Mouse (Mus musculus) neutrophil, adult 5-6 weeks (primary cell): ENCODE measurements around the gene Slc9a3. TPM values are rescaled to one million over a fixed set of nuclear protein-coding genes. Genes with fewer than 3 reads are reported as not detected.

Source experiments
- ATAC-seq: fragments of 151-379, 151-347 bp; 2 replicates; pipeline ENCODE4 v1.8.0; 2017; ENCODE audit warnings: mild to moderate bottlenecking, moderate TSS enrichment; ENCODE audit not compliant: insufficient number of reproducible peaks, poor library complexity, low FRiP score, severe bottlenecking; ENCODE audit errors: extremely low read depth
- total RNA-seq: library from RNA; stranded (forward); fragments of 200-1000 nt; gene quantifications from 2 replicates; pipeline ENCODE4 v1.2.3, GENCODE M21; 2017

The Slc9a3 gene
- total RNA-seq = not detected in 2 replicates

DNA sequence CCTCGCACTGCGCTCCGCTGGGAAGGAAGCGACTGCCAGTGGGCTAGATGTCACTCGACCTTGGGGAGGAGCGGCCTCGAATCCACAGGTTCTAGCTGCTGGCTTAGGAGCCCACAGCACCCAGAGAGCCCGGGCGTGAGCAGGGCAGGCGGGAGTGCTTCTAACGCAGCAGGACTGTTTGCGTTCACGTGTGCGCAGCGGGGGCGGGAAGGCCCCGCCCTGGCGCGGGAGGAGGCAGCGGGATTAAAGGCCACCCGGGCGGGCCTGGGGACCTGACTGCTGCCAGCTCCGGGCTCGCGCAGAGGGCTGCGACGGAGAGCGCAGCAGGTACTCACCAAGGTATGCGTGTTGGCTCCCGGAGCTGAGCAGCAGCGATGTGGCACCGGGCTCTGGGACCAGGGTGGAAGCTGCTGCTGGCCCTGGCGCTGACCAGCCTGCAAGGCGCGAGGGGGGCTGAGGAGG is at the start of gene Slc9a3:
Slc9a3 (plus strand) TSS at position 317 of the 462 bp plus-strand sequence.
- no peak for ATAC-seq

DNA sequence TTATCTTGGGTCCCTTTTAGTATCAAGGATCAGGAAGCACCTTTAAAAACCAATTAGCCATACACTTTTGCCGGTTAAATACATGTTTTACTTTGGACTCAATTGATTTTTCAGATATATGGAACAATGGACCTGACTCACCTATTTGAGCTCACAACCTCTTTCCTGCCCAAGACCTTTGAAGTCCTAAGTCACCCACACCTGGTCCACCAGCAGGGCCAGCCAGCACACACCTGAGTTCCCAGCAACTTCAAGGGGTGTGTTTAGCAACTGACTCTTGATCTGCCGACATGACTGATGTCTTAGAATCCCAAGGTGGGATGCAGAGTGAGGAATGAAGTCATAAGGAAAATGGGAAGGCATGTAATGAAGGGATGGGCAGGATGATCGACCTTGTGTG is 49.5 kb upstream of the Slc9a3 start:
- no peak for ATAC-seq

DNA sequence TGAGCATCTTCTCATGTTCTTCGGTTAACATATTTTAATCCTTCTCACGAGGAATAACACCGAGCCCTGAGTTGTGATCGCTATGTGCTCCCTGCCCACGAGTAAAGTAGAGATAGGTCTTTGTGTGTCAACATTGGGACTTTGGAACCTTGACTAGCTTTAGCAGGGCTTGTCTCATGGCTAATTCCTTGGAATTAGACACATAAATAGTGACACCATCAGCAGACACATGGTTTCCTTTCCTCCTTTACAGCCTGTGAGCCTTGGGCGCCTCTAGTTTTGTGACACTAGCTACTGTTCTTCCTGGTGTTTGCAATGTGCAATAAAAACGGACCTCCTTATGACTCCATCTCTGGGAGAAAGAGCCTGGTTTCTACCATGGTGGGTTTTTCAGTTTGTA is 47.9 kb upstream of the Slc9a3 start:
- no peak for ATAC-seq

DNA sequence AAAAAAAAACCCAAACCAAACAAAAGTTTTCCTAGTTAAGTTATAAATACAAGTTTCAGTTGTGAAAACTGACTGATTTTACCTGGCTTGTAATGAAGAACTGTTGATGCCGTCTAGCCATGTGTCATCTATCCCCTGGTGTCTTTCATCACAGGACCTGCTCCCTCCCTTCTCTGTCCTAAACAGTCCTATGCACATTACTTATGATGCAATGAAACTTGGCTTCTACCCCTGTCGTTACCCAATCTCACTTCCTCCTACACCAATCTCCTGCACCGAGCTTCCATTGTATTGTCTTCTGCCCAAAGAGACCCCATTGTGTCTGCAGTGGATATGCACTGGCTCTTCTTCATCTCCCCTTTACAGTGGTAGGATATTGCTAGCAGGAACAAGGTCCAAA is 31.0 kb upstream of the Slc9a3 start:
- ATAC-seq = no peak

DNA sequence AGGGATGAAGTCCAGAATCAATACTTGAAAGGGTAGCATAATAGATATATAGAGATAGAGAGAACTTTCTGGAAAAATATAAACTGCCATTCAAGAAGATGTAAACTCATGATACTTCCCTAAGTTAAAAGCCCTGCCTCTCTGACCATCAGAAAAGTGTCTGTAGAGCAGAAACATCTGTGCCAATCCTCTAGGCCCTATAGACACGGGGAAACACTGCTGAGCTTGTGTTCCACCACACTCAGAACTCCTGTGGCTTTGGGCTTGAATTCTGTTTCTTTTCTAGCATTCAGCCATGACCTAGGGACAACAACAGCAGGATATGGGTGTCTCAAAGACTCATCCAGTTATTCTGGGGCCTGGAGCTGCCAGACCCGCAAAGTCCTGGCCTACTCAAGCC is 25.3 kb upstream of the Slc9a3 start:
- ATAC-seq = no peak

DNA sequence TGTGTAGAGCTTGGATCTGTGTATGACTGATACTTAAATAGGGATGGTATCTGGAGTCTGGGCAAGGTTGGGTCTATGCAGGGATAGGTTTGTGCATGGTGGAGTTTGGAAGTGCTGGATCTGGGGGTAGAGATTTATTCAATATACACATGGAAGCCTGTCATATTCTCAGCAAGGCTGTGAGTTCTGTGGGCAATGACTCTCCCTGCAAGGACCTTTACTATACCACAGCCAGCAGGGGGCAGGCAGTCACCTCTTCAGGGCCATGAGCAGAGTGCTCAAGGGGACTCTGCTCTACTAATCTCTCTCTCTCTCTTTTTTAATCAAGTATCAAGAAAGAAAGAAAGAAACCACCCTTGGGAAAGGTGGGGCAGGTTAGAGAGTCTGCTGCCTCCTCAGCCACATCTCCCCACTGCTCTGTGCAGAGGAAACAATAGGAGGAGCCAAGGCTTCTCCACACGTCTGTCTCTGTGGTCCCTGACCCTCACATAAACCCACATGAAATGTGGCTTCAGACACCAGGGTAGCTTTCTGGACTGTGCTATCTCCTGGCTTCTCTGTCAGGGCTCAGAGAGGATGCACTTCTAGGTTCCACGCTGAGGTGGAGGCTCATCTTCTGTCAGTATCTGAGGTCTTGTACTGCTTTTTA is 24.4 kb upstream of the Slc9a3 start:
- ATAC-seq = 0 out of 2 replicates have a peak, but pooled peaks have one; percentile 19

DNA sequence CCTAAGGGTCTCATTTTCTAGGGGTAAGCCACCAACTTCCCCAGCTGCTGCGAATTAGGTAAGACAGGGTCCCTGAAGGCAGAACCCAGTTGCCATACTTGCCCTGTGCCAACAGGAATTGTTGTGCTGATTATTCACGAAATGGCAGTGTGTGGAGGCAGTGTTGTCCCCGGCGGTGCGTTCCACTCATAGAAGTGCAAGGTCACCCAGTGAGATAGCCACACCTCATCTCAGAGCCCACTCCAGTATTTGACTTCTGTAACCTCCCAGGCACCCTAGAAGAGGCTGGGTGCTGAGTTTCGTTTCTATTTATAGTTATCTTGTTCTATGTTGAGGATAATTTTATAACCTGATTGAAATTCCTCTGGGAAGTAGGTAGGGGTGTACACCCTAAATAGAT is 22.3 kb upstream of the Slc9a3 start:
- ATAC-seq = no peak

DNA sequence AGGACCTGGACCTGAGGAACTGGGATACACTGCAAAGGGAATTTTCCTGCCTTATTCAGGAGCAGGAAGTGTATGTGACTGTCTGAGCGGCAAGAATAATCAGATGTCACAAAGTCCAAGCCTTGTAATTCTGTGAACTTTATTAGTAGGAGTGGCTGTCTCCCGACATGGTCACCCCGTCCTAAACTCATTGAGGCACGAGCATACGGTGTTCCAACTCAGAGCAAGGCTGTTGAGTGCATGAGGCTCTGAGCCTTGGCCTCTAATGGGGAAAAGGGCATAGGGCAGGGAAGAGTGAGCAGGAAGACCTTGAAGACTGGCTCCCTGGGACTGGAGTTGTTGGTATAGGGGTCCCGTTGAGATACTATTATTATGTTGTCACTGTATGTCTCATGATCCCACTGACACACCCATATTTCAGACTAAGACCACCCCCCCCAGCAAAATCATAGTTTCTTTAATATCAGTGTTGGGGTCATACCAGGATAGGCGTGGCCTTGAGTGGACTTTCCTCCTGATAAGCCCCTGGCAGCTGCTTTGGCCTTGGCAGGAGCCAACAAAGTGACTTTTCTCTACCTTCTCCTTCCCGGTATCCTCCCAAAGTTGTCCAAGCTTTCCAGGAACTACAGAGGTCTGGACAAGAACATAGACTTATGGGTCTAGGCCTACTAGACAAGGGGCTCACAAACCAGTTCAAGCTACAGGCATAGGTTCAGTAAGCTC is 19.0 kb upstream of the Slc9a3 start:
- no peak for ATAC-seq

DNA sequence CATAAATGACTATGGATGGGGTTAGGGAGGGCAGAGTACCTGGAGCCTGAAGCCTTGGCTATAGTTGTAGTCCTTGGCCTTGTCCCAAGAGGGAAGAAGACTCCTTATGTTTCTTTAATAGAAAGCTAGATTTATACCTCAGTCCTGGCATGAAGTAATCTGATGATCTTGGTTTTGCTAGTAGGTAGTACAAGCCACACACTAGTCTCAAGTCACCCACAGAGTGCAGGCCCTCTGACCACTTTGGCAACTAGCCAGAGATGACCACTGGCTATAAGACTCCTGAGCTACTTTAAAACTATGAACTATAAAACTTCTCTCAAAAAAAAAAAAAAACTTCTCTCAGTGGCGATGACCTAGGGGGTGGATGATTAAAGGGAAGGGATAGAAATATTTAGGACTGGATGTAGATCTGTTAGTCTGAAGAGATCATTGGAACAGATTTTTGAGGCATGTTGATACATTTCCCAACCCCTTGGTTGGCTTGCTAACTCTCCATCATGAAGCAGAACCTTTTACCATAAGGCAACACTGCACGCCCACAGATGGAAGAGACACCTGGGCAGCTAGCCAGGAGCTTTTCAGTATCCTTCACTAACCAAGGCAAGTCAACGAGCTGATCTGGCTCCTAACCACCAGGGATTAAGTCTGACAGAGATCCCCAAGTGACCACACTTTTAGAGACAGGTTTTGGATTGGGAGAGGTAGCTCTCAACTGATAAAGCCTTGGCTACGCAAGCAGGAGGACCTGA is 18.2 kb upstream of the Slc9a3 start:
- ATAC-seq = no peak

DNA sequence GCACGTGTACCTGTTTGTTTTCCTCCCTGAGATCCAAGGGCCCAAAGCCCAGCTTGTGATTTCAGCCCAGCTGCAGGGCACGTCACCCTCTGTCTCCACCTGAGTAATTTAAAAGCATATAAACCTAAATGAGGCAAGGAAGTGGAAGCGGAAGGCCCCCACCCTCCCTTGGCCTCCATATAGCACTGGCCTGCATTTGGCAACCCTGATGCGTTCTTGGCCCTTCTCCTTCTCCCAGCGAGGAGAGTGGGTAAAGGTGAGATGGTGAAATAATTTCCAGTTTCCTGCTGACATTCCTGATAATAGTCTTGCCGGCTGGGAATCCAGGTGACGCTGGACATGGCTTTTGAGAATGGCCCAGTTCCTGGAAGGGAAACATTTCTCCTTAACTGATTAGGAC is 16.8 kb upstream of the Slc9a3 start:
- no peak for ATAC-seq

DNA sequence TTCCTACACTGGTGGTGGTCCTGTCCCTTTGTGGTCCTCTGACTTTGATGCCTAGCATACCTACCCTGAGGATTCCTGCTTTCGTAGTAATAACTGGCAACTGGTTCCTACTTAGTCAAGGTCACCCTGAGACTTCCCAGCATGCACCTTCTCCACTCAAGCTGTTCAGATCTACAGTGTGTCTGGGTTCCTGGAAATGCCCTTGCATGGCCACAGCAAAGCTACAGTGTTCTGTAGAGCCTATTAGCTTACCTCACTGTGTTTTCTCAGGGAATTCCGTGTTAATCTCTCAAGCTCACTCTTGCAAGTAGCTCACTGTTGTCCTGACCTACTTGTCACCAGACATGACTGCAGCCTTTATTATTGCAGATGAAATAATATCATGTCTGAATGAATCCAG is 13.8 kb upstream of the Slc9a3 start:
- ATAC-seq = no peak

DNA sequence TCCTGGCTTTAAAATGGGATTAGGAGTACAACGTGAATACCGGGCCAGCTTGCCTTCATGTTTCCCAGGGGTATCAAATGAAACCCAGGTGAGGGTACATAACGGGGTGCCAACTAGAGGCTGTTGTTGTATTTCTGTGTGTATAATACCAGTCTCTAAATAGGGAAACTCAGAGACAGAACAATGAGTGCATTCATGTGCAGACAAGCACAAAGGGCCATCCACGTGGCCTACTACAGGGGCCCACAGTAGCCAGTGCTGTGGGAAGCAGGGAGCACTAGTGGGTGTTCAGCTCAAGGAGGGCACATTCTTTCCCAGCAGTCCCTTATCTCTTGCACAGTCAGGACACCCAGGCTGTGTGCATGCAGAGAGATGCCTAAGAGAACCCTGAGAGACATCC is 8.7 kb upstream of the Slc9a3 start:
- ATAC-seq = no peak

DNA sequence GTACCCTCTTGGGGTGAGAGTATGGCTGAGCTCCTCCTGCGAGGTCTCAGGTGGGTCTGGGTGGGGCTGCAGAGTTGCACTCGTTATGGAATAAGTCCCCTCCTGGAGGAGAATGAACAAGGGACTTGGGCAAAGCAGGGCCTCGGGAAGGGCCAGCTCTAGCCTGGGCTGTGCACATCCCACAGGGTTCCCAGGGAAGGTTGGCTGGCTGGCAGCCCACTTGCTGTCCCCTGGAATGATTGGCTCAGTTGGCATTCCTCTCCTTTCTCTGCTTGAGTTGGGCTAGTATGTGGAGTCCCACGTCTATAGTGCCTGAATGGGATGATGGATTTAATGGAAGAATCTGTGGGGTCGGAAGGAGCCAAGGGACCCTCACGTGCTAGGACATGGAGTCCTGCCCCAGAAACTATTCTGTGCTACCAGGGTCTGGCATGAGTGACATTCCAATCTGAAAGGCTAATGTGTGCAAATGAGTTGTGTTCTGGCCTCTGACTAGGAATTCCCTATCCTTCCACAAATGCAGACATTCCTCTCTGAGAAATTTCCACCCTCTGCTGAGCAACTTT is 7.5 kb upstream of the Slc9a3 start:
- no peak for ATAC-seq

DNA sequence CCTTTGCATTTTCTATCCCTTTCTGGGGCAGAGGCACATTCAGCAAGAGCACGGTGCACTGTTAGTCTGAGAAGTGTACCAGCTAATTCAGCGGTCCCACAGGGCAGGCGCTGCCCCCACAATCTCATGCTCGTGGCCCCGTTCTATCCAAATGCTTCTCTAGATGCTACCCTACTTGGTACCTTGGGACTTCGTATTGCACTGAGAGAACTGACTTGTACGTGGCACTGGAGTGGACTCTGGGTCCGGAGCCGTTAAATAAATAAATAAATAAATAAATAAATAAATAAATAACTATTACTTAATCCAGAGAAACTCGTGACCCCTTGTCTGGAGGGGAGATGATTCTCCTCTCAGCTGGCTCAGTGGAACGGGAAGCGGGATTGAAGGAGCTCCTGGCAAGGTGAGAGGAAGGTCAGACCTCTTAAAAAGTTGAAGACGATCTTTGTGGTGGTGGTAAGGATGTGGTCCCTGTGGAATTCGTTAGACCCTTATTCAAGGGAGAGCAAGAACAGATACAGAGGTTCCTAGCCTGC is 606 bp downstream of the Slc9a3 start:
- ATAC-seq = no peak

DNA sequence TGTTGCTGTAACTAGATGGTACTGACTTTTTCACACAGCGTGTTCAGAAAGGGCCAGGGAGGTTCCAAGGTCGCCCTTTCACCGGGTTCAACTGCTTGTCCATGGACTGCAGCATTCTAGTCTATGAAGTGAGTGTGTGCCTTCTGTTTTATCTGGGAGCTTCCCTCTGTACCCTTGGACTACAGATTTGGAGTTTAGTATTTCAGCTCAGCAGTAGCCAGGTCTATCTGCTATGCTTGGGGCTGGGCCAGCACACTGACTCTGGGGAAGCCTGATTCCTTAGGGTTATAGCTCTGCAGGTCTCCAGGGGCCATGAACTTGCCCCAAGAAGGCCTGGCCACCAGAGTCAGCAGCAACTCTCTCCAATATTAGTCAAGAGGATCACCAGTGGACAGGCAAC is 1.4 kb downstream of the Slc9a3 start:
- no peak for ATAC-seq

DNA sequence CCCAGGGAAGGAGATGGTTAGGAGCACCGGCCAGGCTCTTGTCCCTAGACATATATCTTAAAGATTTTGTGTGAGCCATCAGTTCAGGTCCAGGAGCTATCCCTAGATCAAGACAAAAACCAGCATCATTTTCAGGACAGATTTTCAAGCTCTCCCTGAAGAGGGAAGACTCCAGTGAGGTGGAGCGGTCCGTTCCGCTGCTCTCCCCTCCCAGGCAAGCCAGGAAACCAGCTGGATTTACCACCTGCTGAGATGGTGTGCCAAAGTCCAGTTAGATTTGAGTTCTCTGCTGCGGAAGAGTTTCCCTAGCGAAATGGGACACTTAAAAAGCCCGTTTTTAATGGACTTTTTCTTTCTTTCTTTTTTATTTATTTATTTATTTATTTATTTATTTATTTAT is 6.3 kb downstream of the Slc9a3 start:
- ATAC-seq = no peak

DNA sequence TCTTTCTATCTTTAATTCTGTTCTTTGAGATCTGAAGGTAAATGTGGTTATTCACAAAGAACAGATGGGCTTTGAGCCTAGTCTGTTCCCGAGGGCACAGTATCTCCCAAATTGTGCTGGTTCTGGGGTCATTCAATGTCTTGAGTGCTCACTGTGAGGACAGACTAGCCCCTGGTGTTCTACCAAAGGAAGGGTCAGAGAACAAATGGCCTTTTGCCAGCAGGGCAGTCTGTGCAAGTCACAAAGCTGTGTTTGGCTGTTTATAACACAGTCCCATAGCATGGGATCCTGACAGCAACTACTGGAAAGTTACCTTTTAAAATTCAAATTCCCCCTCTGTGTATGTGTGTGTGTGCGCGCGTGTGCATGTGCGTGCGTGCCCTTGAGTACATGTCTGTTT is 8.7 kb downstream of the Slc9a3 start:
- ATAC-seq = no peak

DNA sequence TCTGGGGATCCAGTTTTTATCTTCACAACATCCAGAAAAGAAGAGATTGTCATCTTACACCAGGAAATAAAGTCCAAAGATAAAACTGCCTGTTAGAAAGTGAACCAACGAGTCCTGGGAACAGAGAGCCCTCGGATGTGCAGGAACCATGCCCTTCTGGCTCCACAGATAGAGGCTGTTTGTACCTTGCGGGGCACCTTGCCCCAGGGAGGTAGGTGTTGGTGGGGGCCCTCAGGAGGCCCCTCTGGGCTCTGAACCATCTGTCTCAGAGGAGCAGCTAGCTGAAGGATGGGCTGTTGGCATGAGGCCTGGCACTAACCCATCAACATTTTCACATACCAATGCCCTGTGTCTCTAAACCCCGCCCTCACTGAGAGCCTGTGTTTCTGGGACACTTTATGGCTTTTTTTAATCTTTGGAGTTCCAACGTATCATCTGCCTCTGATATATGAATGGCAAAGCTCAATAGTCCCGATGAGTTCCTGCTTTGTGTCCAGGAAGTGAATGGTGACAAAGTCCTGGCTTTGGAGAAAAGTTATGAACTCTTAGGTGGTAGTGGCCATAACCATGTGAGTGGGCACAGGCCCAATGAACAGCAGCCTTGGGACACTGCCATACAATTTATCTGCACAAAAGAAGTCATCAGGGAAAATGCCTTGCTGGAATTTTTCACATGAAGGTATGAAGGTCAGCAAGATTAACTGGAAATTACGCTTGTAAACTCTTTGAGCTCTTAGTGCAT is 17.8 kb downstream of the Slc9a3 start:
- no peak for ATAC-seq

DNA sequence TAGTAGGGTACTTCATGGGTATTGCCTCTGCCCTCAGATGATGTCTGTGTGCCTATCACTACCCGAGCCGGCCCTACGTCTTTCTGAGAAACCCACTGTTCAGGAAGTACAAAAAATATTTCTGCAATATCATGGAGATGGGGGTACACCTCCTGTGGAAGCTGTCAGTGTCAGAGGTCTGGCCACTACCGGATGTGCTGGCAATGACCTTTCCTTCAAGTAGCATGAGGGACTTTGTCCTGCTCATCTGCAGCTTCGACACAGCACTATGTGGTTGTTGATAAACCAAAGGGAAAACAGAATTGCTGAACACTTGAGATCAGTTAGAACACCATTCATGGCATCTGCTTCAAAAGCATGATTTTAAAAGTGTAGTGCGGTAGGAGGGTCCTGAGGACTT is 19.5 kb downstream of the Slc9a3 start:
- ATAC-seq = no peak
